Mouse (Mus musculus) frontal cortex, adult (tissue): ENCODE measurements at regions not wholly inside any gene's neighbourhood (a gene's known extent, or its start where the extent isn't known, plus 50 kb on each side); places are given as distances from the start of the nearest gene placed in this dataset.

ENCODE experiments used
- ATAC-seq: cut with Nextera tagmentation; 2 replicates; pipeline ENCODE4 v1.9.2; 2017; ENCODE audit warnings: mild to moderate bottlenecking, moderate library complexity, mixed read lengths; ENCODE audit not compliant: low TSS enrichment

DNA sequence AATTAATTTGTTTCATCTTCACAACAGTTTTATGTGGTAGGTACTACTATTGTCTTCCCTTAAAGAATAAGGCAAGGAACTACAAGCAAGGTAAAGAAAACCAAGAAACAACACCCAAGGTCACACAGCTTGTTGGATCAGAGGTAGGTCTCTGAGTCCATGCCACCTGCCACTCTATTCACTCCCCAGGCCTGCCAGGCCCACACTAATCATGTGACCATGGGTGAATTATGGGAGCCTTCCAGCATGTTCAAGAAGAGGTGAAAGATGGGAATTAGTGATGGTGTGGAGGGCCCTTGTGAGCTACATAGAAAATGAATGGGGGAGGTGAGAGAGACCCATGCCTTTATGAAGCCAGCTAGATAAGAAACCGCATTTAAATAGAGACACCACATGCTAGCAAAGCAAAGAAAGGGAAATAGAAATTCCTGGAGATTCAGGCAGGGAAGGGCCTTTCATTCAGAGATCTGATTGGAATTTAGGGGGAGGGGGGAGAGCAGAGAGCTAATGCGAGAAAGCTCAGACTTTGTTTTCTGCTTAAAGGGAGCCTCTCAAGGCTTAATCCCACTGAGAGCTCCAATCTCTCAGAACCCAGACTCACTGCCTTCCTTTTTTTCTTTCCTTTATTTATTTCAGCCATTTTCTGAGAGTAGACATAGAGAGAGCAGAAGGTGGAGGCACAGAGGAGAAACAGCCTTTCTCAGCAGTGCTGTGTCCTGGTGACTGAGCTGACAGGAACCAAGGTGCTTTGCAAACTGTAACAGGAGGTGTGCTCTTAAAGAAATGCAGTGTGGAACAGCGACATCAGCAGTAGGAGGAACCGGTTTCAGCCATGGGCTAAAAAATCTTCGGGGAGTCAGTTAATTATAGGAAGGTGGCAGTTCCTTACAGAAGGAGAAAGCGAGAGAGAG lies 160.0 kb downstream of the Spata19 start:
- peak; percentile 77 for ATAC-seq

- peak; percentile 95 for ATAC-seq
Observed at GRCm38 (mm10) chr9:27557886-27558285, 161.3 kb downstream of the Spata19 start.

DNA sequence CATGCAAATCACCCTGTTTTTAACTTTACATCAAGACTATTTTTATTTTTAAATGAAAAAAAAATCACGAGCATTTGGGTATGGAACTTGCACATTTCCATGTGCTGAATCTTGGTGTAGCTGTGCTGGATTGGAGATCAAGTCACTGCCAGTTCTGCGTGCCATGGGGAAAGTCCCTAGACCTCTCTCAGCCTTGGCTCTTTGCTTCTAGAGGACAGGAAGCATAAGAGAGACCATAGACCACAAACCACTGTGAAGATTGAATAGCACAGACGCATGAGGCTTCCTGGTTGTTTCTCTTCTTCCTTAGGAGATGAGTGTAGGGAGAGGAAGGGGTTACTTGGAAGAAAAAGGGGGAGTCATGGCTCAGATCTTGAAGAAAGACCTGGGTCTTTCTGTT lies 161.7 kb downstream of the Spata19 start:
- ATAC-seq = no peak

DNA sequence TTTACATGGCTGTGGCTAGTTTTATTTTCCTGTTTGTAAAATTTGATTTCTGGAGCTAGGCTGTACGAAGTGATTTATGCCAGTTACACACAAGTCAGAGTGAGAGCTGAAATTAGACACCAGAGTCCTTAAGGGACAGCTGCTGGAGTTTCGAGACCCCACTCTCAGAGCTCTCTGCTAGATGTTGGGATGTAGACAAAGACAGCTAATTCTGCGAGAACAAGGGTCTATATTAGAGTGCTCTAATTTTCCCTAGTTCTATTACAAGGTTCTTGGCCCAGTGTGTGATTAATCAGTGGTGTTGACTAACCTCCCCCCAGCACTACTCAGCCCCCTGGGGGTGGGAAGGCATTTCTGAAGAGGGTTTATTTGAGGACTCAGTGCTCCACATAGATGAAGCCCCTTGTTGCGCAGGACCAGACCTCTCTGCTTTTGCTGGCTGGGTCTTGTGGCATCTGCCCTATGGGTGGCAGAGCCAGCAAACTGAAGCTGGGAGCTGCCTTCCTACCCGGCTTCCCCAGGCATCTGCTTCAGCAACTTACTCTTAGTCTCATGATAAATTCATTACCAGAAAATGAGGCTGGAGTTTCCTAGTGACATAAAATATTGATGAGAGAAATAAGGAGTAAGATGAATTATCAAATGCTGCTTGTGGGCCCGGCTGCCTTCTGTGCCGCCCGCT lies 171.9 kb downstream of the Spata19 start:
- no peak for ATAC-seq

- no peak for ATAC-seq
Observed at GRCm38 (mm10) chr9:27569054-27569387, 172.4 kb downstream of the Spata19 start.

DNA sequence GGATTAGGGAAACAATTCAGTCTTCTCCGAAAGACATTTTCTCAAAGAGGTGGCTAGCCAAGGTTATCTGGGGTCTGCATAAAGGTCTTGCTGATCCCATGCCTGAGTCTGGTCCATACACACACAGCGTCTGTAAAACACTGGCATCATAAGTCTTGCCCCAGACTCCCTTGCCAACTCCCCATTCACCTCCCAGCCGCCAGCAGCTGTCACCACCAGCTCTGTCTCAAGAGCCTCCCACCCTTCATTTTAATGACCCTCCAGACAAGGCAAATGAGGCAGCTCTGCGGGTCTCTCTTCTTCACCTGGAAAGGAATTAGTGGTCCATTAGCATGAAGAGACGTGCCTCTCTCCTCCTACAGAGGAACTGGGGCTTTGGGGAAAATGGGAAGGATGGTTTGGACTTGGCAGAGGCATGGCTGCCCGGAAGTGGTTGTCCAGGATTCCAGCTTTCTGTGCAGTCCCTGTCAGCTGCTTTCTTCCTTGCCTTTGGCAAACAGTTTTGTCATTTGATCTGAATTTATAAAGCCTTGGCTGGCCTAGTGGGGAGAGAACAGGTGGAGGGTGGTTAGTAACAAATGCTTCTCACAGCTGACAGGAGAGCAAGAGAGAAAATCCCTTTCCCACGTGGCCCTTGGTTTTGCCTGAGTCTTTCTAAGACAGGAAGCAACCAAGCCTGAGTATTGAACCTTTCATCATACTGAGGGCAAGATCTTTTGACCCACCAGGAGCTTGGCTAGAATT lies 173.3 kb upstream of the Opcml start:
- ATAC-seq = no peak

GRCm38 (mm10) chr9:27634901-27635300 lies 155.7 kb upstream of the Opcml start:
- ATAC-seq = peak; percentile 84

GRCm38 (mm10) chr9:27640611-27641010 lies 150.0 kb upstream of the Opcml start:
- no peak for ATAC-seq

DNA sequence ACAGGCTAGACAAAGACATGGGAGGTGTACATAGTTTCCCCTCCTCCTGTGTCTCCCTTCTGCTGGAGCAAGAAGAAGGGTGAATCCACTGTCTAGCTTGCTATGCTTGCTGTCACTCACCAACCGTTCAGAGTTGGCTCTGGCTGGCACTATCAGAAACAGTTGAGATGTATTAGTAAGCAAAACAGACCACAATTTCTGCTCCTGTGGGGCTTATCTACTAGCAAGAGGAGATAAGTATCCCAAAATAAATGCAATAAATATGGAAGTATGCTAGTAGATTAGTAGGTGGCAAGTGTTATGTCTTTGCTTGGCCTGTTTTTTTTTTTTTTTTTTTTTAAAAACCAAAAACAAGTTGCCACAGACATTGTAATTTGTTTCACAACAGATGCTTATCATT lies 147.3 kb upstream of the Opcml start:
- ATAC-seq = no peak

DNA sequence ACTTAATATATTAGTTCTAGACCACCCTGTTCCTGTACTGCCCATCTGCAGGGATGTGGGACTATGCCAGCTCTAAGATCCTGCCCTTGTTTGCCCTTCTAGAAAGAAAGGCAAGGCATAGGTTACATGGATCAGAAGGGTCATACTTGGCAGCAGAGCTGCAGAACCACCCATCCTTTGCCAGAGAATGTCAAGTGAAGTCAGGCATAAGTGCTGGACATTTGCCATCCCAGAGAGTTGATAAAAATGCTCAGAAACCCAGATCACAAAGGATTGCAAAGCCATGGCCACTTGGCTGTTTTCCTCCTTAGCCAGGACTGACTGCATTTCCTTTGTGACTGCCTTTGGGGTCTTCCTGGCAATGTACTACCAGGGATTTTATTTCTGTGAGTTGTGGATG lies 146.7 kb upstream of the Opcml start:
- ATAC-seq = no peak

DNA sequence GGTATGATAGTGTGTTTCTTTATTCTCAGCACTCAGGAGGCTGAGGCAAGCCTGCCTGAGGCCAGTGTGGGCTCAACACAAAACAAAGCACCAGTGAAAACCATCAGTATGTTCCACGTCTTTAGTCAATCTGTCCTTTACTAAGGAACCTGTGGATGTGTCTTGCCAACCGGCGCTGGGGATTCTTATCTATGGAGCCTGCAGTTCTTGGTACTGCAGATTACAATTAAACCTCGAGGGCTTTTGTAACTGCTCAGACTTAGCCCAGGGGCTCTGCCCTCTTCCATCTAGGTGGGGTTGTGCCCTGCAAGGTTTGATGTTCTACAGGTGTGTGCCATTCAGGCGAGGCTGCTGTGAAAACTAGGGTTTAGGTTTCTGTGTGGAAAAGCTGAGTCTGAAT lies 145.1 kb upstream of the Opcml start:
- ATAC-seq = no peak

DNA sequence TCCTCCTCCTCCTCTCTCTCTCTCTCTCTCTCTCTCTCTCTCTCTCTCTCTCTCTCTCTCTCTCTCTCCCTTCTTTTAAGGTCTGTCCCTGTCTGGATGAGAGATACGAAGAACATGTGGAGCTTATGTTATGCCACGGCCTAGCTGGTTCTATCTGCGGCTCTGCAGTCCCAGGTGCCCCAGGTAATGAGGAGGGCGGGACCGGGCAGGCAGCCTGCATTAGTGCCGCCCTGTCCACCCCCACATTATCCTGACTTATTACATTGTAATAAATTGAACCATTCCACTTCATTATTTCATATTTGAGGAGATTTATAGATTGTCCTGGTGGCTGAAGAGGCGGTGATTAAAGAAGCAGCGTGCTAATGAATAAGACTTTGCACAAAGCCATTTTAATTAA lies 144.5 kb upstream of the Opcml start:
- no peak for ATAC-seq

- no peak for ATAC-seq
Observed at GRCm38 (mm10) chr9:27646956-27647355, 143.6 kb upstream of the Opcml start.

DNA sequence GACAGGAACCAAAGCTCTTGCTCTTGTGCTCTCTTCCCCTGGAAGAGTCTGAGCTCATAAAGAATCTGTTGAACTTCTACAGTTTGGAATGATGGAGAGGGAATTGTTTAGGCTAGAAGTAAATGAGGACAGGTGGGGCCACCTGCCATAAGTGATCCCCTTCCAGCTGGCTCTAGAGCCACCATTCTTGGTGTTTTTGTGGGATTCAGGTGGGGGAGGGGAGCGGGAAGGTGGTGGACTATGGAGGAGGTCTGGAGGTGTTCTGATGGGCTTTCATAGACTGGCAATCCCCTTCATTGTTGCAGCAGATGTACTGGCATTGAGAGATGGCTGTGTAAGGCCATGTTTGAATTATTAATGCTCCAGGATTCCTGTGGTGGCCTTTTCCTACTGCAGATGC lies 132.6 kb upstream of the Opcml start:
- no peak for ATAC-seq

GRCm38 (mm10) chr9:27661431-27662300 lies 128.9 kb upstream of the Opcml start:
- no peak for ATAC-seq

DNA sequence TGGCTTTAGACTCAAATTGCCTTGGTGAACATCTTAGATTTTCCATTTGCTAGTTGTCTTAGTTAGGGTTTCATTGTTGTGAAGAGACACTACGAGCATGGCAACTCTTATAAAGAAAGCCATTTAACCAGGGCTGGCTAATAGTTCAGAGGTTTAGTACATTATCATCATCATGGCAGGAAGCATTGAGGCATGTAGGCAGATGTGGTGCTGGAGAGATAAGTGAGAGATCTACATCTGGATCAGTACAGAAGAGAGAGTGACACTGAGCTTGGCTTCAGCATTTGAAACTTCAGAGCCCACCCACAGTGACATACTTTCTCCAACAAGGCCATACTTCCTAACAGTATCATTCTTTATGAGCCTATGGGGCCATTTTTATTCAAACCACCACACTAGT lies 127.3 kb upstream of the Opcml start:
- no peak for ATAC-seq

- ATAC-seq = no peak
Observed at GRCm38 (mm10) chr9:27665659-27666058, 124.9 kb upstream of the Opcml start.

GRCm38 (mm10) chr9:27670032-27670740 lies 120.4 kb upstream of the Opcml start:
- ATAC-seq = no peak

- ATAC-seq = no peak
Observed at GRCm38 (mm10) chr9:27685325-27685724, 105.2 kb upstream of the Opcml start.

GRCm38 (mm10) chr9:27691616-27692015 lies 99.0 kb upstream of the Opcml start:
- peak; percentile 92 for ATAC-seq

DNA sequence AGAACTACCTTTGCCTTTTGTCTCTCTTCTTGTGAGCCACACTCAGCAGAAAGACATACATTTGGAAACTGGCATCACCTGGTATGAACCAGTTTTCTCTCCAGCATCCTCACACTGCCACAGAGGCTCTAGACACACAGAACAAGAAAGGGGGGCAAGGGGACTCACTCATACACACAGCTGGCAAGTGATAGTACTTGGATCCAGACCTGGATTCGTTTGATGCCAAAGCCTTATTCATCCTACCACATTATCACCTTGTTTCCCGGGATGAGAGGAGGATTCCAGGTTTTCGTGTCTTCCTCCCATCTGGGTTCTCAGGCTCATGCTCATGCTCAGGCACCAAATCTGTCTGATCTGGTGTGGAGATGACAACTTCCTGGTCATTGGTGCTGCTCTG lies 97.8 kb upstream of the Opcml start:
- ATAC-seq = peak; percentile 25; the same call in 1 of the 2 replicates
